Mouse (Mus musculus) MEL (cell line): ENCODE results near the gene Rad51d. TPM values are rescaled to one million over a fixed set of nuclear protein-coding genes. Genes with fewer than 3 reads are reported as not detected.

ENCODE experiments used
- DNase-seq: peaks from one replicate; pipeline ENCODE4 v3.0.0; 2011; ENCODE audit warnings: low read depth, low spot score
- H3K27ac ChIP-seq: 2 replicates; pipeline ENCODE4 v1.5.1; 2012; ENCODE audit warnings: low read depth, mild to moderate bottlenecking, control low read depth, low read length, moderate library complexity; ENCODE audit not compliant: control insufficient read depth
- H3K27me3 ChIP-seq, 2 experiments: fragments of 150-350 bp in 1 of 2; sonication (generic) in 1 of 2; 2 replicates each; pipeline ENCODE4 v1.6.1; 2012; ENCODE audit warnings: low read length in 2 of 2, mild to moderate bottlenecking in 2 of 2, improper control_type of control experiment in 1 of 2, moderate library complexity in 1 of 2; ENCODE audit not compliant: insufficient read depth in 2 of 2, control insufficient read depth in 1 of 2
- H3K36me3 ChIP-seq, 2 experiments: 2 replicates each; pipeline ENCODE4 v1.6.1; 2012 to 2014; ENCODE audit warnings: low read length in 2 of 2, improper control_type of control experiment in 1 of 2, inconsistent platforms in 1 of 2, mild to moderate bottlenecking in 1 of 2; ENCODE audit not compliant: insufficient read depth in 2 of 2, control insufficient read depth in 1 of 2
- H3K4me1 ChIP-seq, 2 experiments: fragments of 150-350 bp in 1 of 2; sonication (generic) in 1 of 2; 2 replicates each; pipeline ENCODE4 v1.6.1; 2012; ENCODE audit warnings: low read length in 2 of 2, improper control_type of control experiment in 1 of 2, mild to moderate bottlenecking in 1 of 2; ENCODE audit not compliant: insufficient read depth in 2 of 2, control insufficient read depth in 1 of 2
- H3K4me3 ChIP-seq, 2 experiments: fragments of 150-350 bp in 1 of 2; sonication (generic) in 1 of 2; 2 replicates each; pipeline ENCODE4 v1.5.1; 2012; ENCODE audit warnings: low read depth in 2 of 2, low read length in 2 of 2, mild to moderate bottlenecking in 2 of 2, moderate library complexity in 2 of 2, control low read depth in 1 of 2, improper control_type of control experiment in 1 of 2; ENCODE audit not compliant: control insufficient read depth in 1 of 2, insufficient read depth in 1 of 2
- H3K79me2 ChIP-seq: 2 replicates; pipeline ENCODE4 v1.6.1; 2012; ENCODE audit warnings: mild to moderate bottlenecking, low read length, moderate library complexity; ENCODE audit not compliant: control insufficient read depth, poor library complexity, insufficient read depth
- H3K9ac ChIP-seq: 2 replicates; pipeline ENCODE4 v1.6.1; 2012; ENCODE audit warnings: low read depth, mild to moderate bottlenecking, control low read depth, low read length, moderate library complexity; ENCODE audit not compliant: control insufficient read depth, poor library complexity, severe bottlenecking
- H3K9me3 ChIP-seq: fragments of 150-350 bp; sonication (generic); replicated peaks from 2 replicates; pipeline ENCODE4 v1.6.1; 2012; ENCODE audit warnings: mild to moderate bottlenecking, low read length, improper control_type of control experiment, moderate library complexity; ENCODE audit not compliant: insufficient read depth
- CHD1 ChIP-seq: IDR thresholded peaks from 2 replicates; pipeline ENCODE4 v1.6.1; 2012; ENCODE audit warnings: low read depth, mild to moderate bottlenecking, inconsistent platforms, low read length, improper control_type of control experiment
- E2F4 ChIP-seq: IDR thresholded peaks from 2 replicates; pipeline ENCODE4 v1.6.1; 2011; ENCODE audit warnings: low read depth, low read length, improper control_type of control experiment, borderline replicate concordance
- EP300 ChIP-seq, 2 experiments: IDR thresholded peaks; 2 replicates each; pipeline ENCODE4 v1.6.1; 2011; ENCODE audit warnings: improper control_type of control experiment in 2 of 2, low read length in 2 of 2, low read depth in 1 of 2, mild to moderate bottlenecking in 1 of 2
- ETS1 ChIP-seq: IDR thresholded peaks from 2 replicates; pipeline ENCODE4 v1.6.1; 2012; ENCODE audit warnings: low read depth, mild to moderate bottlenecking, inconsistent platforms, low read length, improper control_type of control experiment, moderate library complexity
- GABPA ChIP-seq: IDR thresholded peaks from 2 replicates; pipeline ENCODE4 v1.6.1; 2012; ENCODE audit warnings: low read depth, mild to moderate bottlenecking, inconsistent platforms, low read length, improper control_type of control experiment, moderate library complexity
- GATA1 ChIP-seq: IDR thresholded peaks from 2 replicates; pipeline ENCODE4 v1.6.1; 2011; ENCODE audit warnings: low read depth, low read length, improper control_type of control experiment
- HCFC1 ChIP-seq: IDR thresholded peaks from 2 replicates; pipeline ENCODE4 v1.6.1; 2012; ENCODE audit warnings: low read depth, mild to moderate bottlenecking, inconsistent platforms, low read length, improper control_type of control experiment, moderate library complexity
- KAT2A ChIP-seq: conservative IDR thresholded peaks from 2 replicates; pipeline ENCODE4 v1.6.1; 2012; ENCODE audit warnings: low read depth, low read length, improper control_type of control experiment, inconsistent platforms
- MAFK ChIP-seq: IDR thresholded peaks from 2 replicates; pipeline ENCODE4 v1.6.1; 2011; ENCODE audit warnings: low read depth, mild to moderate bottlenecking, low read length, improper control_type of control experiment, borderline replicate concordance
- MXI1 ChIP-seq: IDR thresholded peaks from 2 replicates; pipeline ENCODE4 v1.6.1; 2011; ENCODE audit warnings: mild to moderate bottlenecking, low read depth, low read length, improper control_type of control experiment
- MYB ChIP-seq: IDR thresholded peaks from 2 replicates; pipeline ENCODE4 v1.6.1; 2011; ENCODE audit warnings: mild to moderate bottlenecking, low read depth, low read length, improper control_type of control experiment
- MYC ChIP-seq: IDR thresholded peaks from 2 replicates; pipeline ENCODE4 v1.6.1; 2011; ENCODE audit warnings: low read depth, mild to moderate bottlenecking, low read length, improper control_type of control experiment, moderate library complexity
- NRF1 ChIP-seq: IDR thresholded peaks from 2 replicates; pipeline ENCODE4 v1.6.1; 2014; ENCODE audit warnings: low read depth, mild to moderate bottlenecking, inconsistent platforms, low read length, improper control_type of control experiment, moderate library complexity; ENCODE audit not compliant: poor library complexity, insufficient read depth, severe bottlenecking
- POLR2A ChIP-seq, 2 experiments: IDR thresholded peaks; 2 replicates each; pipeline ENCODE4 v1.6.1; 2011 to 2012; ENCODE audit warnings: low read length in 2 of 2, mild to moderate bottlenecking in 2 of 2, control low read depth in 1 of 2, improper control_type of control experiment in 1 of 2, low read depth in 1 of 2, moderate library complexity in 1 of 2; ENCODE audit not compliant: control insufficient read depth in 1 of 2, insufficient read depth in 1 of 2, poor library complexity in 1 of 2
- POLR2AphosphoS2 ChIP-seq: IDR thresholded peaks from 2 replicates; pipeline ENCODE4 v1.6.1; 2011; ENCODE audit warnings: low read length, improper control_type of control experiment
- RAD21 ChIP-seq: IDR thresholded peaks from 2 replicates; pipeline ENCODE4 v1.6.1; 2011; ENCODE audit warnings: mild to moderate bottlenecking, low read depth, low read length, improper control_type of control experiment
- SIN3A ChIP-seq: IDR thresholded peaks from 2 replicates; pipeline ENCODE4 v1.6.1; 2012; ENCODE audit warnings: low read length, improper control_type of control experiment, inconsistent platforms
- SMC3 ChIP-seq: IDR thresholded peaks from 2 replicates; pipeline ENCODE4 v1.6.1; 2011; ENCODE audit warnings: low read depth, low read length, improper control_type of control experiment
- TAL1 ChIP-seq: IDR thresholded peaks from 2 replicates; pipeline ENCODE4 v1.6.1; 2012; ENCODE audit warnings: mild to moderate bottlenecking, inconsistent platforms, low read length, moderate library complexity, mixed read lengths
- TCF12 ChIP-seq: IDR thresholded peaks from 2 replicates; pipeline ENCODE4 v1.6.1; 2014; ENCODE audit warnings: low read depth, mild to moderate bottlenecking, inconsistent platforms, low read length, improper control_type of control experiment, moderate library complexity
- UBTF ChIP-seq: IDR thresholded peaks from 2 replicates; pipeline ENCODE4 v1.6.1; 2012; ENCODE audit warnings: low read depth, mild to moderate bottlenecking, inconsistent platforms, low read length, improper control_type of control experiment, moderate library complexity, borderline replicate concordance; ENCODE audit not compliant: insufficient read depth
- USF1 ChIP-seq: IDR thresholded peaks from 2 replicates; pipeline ENCODE4 v1.6.1; 2014; ENCODE audit warnings: low read depth, mild to moderate bottlenecking, inconsistent platforms, low read length, improper control_type of control experiment, moderate library complexity
- USF2 ChIP-seq, 2 experiments: IDR thresholded peaks; 2 replicates each; pipeline ENCODE4 v1.6.1; 2011 to 2012; ENCODE audit warnings: improper control_type of control experiment in 2 of 2, low read length in 2 of 2, borderline replicate concordance in 1 of 2, inconsistent platforms in 1 of 2, low read depth in 1 of 2, mild to moderate bottlenecking in 1 of 2; ENCODE audit not compliant: insufficient read depth in 1 of 2
- polyA plus RNA-seq, 2 experiments: library from polyadenylated mRNA; stranded (reverse) in 1 of 2; unstranded in 1 of 2; fragments of >175 nt in 1 of 2; fragments of >200 nt in 1 of 2; gene quantifications; 2 replicates each; pipeline versions ENCODE4 v1.2.1 to v1.2.4; 2012; ENCODE audit warnings: low replicate concordance in 2 of 2, low read depth in 1 of 2; ENCODE audit not compliant: insufficient read length in 2 of 2, insufficient read depth in 1 of 2, missing spikeins in 1 of 2
- total RNA-seq: library from RNA; depleted of rRNA; stranded (reverse); fragments of 300-350 nt; gene quantifications from 2 replicates; pipeline ENCODE4 v1.2.3, GENCODE M21; 2012

Gene Rad51d
- total and polyA plus RNA-seq, 3 experiments = 21.1 to 30.0 TPM; not detected in 1

GRCm38 (mm10) chr11:82899720-82900119, 9.3 kb upstream of the Rad51d start:
- no peak overlapping the region for H3K9ac ChIP-seq
- no peak for DNase-seq
- H3K79me2 ChIP-seq = no peaks in the 10 kb centered on the region
- H3K36me3 ChIP-seq = peaks cover 0 to 3% of the 10 kb centered on the region in 2 experiments; a peak in 1 of 4 replicates
- H3K4me1 ChIP-seq = no peaks in the 10 kb centered on the region
- no peaks in the 10 kb centered on the region for H3K9me3 ChIP-seq
- no peaks in the 10 kb centered on the region for H3K27me3 ChIP-seq
- no peak overlapping the region for H3K4me3 ChIP-seq
- TF ChIP-seq POLR2A (IDR thresholded peaks at IDR 0.05; ENCODE audit: control insufficient read depth in 1 of 2, insufficient read depth in 1 of 2, low read depth in 1 of 2, low read length in 2 of 2, poor library complexity in 1 of 2) = peak in 1 of 2 experiments; percentile 29; a peak in 1 of 4 replicates
- TF ChIP-seq POLR2AphosphoS2 = peak; percentile 94
- no peak for TF ChIP-seq SIN3A
- no peak overlapping the region for H3K27ac ChIP-seq

DNA sequence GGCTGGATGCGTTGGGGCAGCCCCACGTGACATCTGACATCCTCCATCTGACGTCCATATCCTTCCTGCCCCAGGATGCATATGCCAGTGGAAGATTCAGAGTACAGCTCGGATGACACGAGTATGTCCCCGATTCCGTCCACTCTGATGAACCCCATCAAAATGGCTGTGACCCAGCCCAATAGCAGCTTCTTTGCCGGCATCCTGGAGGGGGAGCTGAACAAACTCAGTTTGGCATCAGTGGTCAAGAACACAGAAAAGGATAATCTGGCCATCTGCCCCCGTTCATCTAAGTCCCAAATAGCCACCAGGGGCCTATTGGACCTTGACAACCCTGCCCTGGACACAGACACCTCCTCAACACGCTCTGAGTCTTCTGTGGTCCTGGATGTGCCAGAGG, 7.1 kb upstream of the Rad51d start:
- Histone ChIP-seq H3K9ac (no peak overlapping the region), H3K4me3 (no peak overlapping the region), H3K9me3 (no peaks in the 10 kb centered on the region), H3K79me2 (no peaks in the 10 kb centered on the region), H3K27ac (no peak overlapping the region), H3K4me1 (no peaks in the 10 kb centered on the region), H3K36me3 (peaks cover 0 to 2% of the 10 kb centered on the region in 2 experiments; a peak in 1 of 4 replicates), H3K27me3 (no peaks in the 10 kb centered on the region)
- TF ChIP-seq USF1 (no peak), MYC (no peak), CHD1 (no peak)
- DNase-seq = no peak

- H3K9me3 ChIP-seq = no peaks in the 10 kb centered on the region
- peaks cover 0 to 8% of the 10 kb centered on the region in 2 experiments; a peak in 2 of 4 replicates for H3K36me3 ChIP-seq
- H3K9ac ChIP-seq = no peak within 1 kb of the TSS
- DNase-seq = no peak
- peaks cover 9% of the 10 kb centered on the region for H3K79me2 ChIP-seq
- peaks cover 6 to 10% of the 10 kb centered on the region in 2 experiments; a peak in 3 of 4 replicates for H3K4me1 ChIP-seq
- no peak for TF ChIP-seq UBTF
- no peak for TF ChIP-seq E2F4
- TF ChIP-seq EP300 (IDR thresholded peaks at IDR 0.05; ENCODE audit: low read depth in 1 of 2, low read length in 2 of 2) = no peak
- TF ChIP-seq SMC3 = no peak
- no peak for TF ChIP-seq KAT2A
- no peak for TF ChIP-seq POLR2AphosphoS2
- TF ChIP-seq MYB = no peak
- no peak for TF ChIP-seq TAL1
- no peak for TF ChIP-seq MXI1
- no peak for TF ChIP-seq TCF12
- TF ChIP-seq MAFK = no peak
- TF ChIP-seq RAD21 = no peak
- TF ChIP-seq NRF1 = no peak
- TF ChIP-seq GABPA = no peak
- no peak for TF ChIP-seq HCFC1
- TF ChIP-seq ETS1 = no peak
- TF ChIP-seq GATA1 = no peak
- TF ChIP-seq USF2 (IDR thresholded peaks at IDR 0.05; ENCODE audit: borderline replicate concordance in 1 of 2, insufficient read depth in 1 of 2, low read depth in 1 of 2, low read length in 2 of 2) = no peak
- no peak within 1 kb of the TSS for H3K4me3 ChIP-seq
- no peaks in the 10 kb centered on the region for H3K27me3 ChIP-seq
- no peak within 1 kb of the TSS for H3K27ac ChIP-seq
Observed at GRCm38 (mm10) chr11:82891936-82892335, 1.5 kb upstream of the Rad51d start, which contains the start of gene Fndc8. TSS of gene Fndc8 (plus strand) at chr11:82892124.
